Mouse (Mus musculus): ENCODE data around the gene Atp2b2.

DNA sequence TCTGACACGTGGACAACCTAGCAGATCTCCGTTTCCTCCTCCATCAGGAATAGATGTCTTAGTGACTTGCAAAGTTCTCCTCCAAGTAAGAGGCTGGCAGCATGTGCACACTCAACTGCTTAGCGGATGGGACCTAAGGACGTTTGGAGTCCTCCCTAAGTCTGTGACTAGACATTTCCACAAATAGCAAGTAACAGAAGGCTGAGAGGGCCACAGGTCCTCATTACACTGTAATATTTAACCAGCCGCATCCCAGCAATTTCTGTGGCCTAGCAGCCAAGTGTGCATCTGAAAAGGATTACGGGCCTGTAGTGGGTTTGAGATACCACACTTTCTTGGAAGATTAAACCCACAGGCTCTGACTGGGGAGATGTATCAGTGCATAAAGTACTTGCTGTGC, 30.4 kb downstream of the Atp2b2 start:
- TF ChIP-seq POLR2A (IDR thresholded peaks at IDR 0.05; ENCODE audit: borderline replicate concordance, extremely low read depth, low read depth, low read length) (no peak), CTCF (IDR thresholded peaks at IDR 0.05; ENCODE audit: insufficient read depth, low read length) (no peak)

Data from lung, adult 2 months (tissue).